Mouse (Mus musculus) heart, embryonic 14.5 days (tissue): ENCODE measurements around the gene Rnf215. TPM values are rescaled to one million over a fixed set of nuclear protein-coding genes. Genes with fewer than 3 reads are reported as not detected.
"Not testable (repeated sequence)": the region's sequence is repeated elsewhere in the genome, so short reads cannot be mapped to it uniquely, and the experiment has no call there.

Source experiments
- ATAC-seq: fragments of 200-750 bp; cut with Nextera tagmentation; 2 replicates; pipeline ENCODE4 v1.8.0; 2017; ENCODE audit warnings: low read depth, moderate TSS enrichment; ENCODE audit not compliant: insufficient number of reproducible peaks, insufficient read depth, low FRiP score
- H3K27ac ChIP-seq, 2 experiments: fragments of 200-500 bp in 1 of 2; fragments of 300-500 bp in 1 of 2; sonication (generic) in 1 of 2; replicated peaks in 1 of 2; 2 replicates each; pipeline ENCODE4 v1.5.1; 2012 to 2014; ENCODE audit warnings: low read depth in 2 of 2, low read length in 2 of 2, control low read depth in 1 of 2, mild to moderate bottlenecking in 1 of 2, mixed read lengths in 1 of 2; ENCODE audit not compliant: control insufficient read depth in 1 of 2, insufficient read depth in 1 of 2
- H3K27me3 ChIP-seq: fragments of 300-500 bp; sonication (generic); 2 replicates; pipeline ENCODE4 v1.6.1; 2014; ENCODE audit warnings: mild to moderate bottlenecking, low read length, control low read depth; ENCODE audit not compliant: control insufficient read depth, insufficient read depth
- H3K36me3 ChIP-seq: fragments of 300-500 bp; sonication (generic); 2 replicates; pipeline ENCODE4 v1.6.1; 2014; ENCODE audit warnings: mild to moderate bottlenecking, control low read depth, low read length, mixed read lengths; ENCODE audit not compliant: control insufficient read depth, insufficient read depth
- H3K4me1 ChIP-seq, 2 experiments: fragments of 200-500 bp in 1 of 2; fragments of 300-500 bp in 1 of 2; sonication (generic) in 1 of 2; 2 replicates each; pipeline ENCODE4 v1.6.1; 2012 to 2014; ENCODE audit warnings: low read length in 2 of 2, control low read depth in 1 of 2, mixed read lengths in 1 of 2; ENCODE audit not compliant: control insufficient read depth in 2 of 2, insufficient read depth in 2 of 2
- H3K4me2 ChIP-seq: fragments of 300-500 bp; sonication (generic); 2 replicates; pipeline ENCODE4 v1.6.1; 2014; ENCODE audit warnings: mild to moderate bottlenecking, low read length
- H3K4me3 ChIP-seq, 2 experiments: fragments of 200-500 bp in 1 of 2; fragments of 300-500 bp in 1 of 2; sonication (generic) in 1 of 2; 2 replicates each; pipeline ENCODE4 v1.5.1; 2012 to 2014; ENCODE audit warnings: low read length in 2 of 2, mild to moderate bottlenecking in 2 of 2, control low read depth in 1 of 2, low read depth in 1 of 2, moderate library complexity in 1 of 2; ENCODE audit not compliant: control insufficient read depth in 1 of 2, insufficient read depth in 1 of 2
- H3K9ac ChIP-seq: fragments of 300-500 bp; sonication (generic); 2 replicates; pipeline ENCODE4 v1.6.1; 2014; ENCODE audit warnings: mild to moderate bottlenecking, low read length
- H3K9me3 ChIP-seq: fragments of 300-500 bp; sonication (generic); 2 replicates; pipeline ENCODE4 v1.6.1; 2016; ENCODE audit warnings: low read length, control low read depth; ENCODE audit not compliant: control insufficient read depth
- WGBS: fragments of 180-500 bp; shearing (Covaris S2); extraction: QIAGEN DNeasy Blood & Tissue Kit; methylation state at CpG from one replicate; pipeline ENCODE4 v1.1.7; 2014; 5-methylcytosine and 5-hydroxymethylcytosine counted together
- polyA plus RNA-seq: library from polyadenylated mRNA; unstranded; fragments of >200 nt; fragmentation: Nextera tagmentation; extraction: Ambion mirVana; gene quantifications from 2 replicates; pipeline ENCODE4 v1.2.1, GENCODE M21; 2014

Rnf215 gene
- polyA plus RNA-seq, 1 experiment from 2014 or later = 20.6 TPM

DNA sequence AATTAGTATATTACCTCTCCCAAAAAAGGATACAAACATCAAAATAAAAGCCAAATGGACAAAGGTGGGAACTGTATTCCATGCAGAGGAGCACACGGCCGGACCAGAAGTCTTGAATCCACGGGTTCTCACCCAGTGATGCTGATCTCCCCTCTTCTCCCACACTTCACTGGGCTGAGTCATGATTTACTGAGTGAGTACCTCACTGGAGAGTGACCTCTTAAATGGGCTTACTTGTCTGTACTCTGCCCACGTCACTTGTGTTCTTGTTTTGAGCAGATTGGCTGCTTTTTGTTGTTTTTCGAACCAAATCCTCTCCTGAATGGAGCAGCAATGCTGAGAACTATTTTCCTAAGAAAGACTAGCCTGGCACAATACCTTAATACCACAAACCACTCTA lies 30.0 kb upstream of the Rnf215 start:
- no peak for ATAC-seq
- H3K27ac ChIP-seq = no peak overlapping the region
- no peaks in the 10 kb centered on the region for H3K9me3 ChIP-seq
- no peaks in the 10 kb centered on the region for H3K27me3 ChIP-seq
- 89% methylated on average over 5 of the region's 5 CpGs for WGBS
- H3K4me3 ChIP-seq = no peak overlapping the region
- no peak overlapping the region for H3K4me2 ChIP-seq
- no peak overlapping the region for H3K9ac ChIP-seq
- H3K36me3 ChIP-seq = no peaks in the 10 kb centered on the region
- no peaks in the 10 kb centered on the region for H3K4me1 ChIP-seq

DNA sequence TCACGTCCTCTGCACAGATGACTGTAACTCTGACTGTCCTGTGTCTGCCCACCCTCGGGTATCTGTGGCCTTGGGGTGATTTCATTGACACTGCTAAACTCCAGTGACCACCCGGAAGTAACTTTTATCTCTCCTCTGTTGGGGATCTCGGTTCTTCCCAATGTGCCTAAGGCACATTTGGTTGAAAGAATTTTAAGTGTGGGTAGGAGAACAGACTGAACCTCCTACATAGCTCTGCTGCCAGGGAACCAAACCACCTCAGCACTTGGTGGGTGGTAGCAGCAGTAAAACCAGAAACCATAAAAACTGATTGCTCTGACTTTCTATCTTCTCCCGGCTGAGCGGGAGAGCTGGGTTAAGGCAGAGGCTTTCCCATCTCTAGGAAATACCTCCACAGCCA lies 29.6 kb upstream of the Rnf215 start:
- Histone ChIP-seq H3K27me3 (no peaks in the 10 kb centered on the region), H3K27ac (no peak overlapping the region), H3K9me3 (no peaks in the 10 kb centered on the region), H3K9ac (no peak overlapping the region), H3K36me3 (no peaks in the 10 kb centered on the region), H3K4me1 (no peaks in the 10 kb centered on the region), H3K4me2 (no peak overlapping the region), H3K4me3 (no peak overlapping the region)
- ATAC-seq = no peak
- WGBS = 70% methylated on average over 6 of the region's 6 CpGs

DNA sequence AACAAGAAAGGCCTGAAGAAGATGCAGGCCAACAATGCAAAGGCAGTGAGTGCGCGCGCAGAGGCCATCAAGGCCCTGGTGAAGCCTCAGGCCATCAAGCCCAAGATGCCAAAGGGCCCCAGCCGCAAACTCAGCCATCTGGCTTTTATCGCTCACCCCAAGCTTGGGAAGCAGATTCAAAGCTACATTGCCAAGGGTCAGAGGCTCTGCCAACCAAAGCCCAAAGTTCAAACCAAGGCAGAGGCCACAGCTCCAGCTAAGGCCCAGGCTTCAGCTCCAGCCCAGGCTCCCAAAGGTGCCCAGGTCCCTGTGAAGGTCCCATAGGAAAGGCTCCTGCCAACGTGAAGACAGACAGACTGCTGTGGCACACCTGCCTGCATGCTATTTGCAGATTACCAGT lies 27.1 kb upstream of the Rnf215 start:
- not testable (repeated sequence) for H3K27me3 ChIP-seq, H3K4me2 ChIP-seq, H3K4me1 ChIP-seq, H3K9ac ChIP-seq, H3K4me3 ChIP-seq, H3K9me3 ChIP-seq, H3K27ac ChIP-seq, ATAC-seq, H3K36me3 ChIP-seq
- 84% methylated on average over 6 of the region's 6 CpGs for WGBS

DNA sequence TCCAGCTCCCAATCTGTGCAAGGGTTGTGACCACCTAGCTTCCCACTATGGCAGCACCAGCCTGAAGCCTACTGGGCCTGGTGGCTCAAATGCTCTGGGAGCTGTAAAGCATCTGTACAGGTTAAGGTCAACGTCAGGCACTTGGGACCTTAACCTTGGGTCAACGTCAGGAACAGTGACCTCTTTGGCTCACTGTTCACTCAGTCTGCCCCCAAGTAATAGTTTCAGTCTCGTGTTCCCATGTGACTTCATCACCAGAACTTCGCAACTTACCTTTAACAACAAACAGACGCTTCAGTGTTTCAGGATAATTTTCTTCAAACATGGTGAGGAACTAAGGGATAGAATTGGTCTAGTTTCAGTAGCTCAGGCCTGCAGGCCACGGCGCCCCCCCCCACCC lies 26.3 kb upstream of the Rnf215 start:
- no peak for ATAC-seq
- 85% methylated on average over 7 of the region's 7 CpGs for WGBS
- Histone ChIP-seq H3K27me3 (no peaks in the 10 kb centered on the region), H3K9me3 (no peaks in the 10 kb centered on the region), H3K9ac (no peak overlapping the region), H3K27ac (no peak overlapping the region), H3K4me1 (no peaks in the 10 kb centered on the region), H3K36me3 (no peaks in the 10 kb centered on the region), H3K4me2 (no peak overlapping the region), H3K4me3 (no peak overlapping the region)

DNA sequence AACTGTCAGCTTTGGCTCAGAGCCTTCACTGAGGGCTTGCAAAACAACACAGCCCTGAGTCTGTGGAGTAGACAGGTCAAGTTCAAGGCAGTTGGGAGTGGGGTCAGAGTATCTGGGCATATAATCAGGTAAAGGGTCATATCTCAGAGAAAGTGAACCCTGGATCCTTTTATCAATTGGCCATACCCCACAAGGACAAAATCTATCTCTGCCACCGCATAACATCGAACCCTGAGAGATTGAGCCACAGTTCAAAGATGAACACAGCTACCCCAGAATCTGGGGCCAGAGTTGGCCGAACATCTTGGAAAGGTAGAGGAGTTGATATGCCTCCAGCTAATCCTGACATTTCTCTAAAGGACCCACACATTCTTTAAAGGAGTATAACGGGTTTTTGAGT lies 23.0 kb upstream of the Rnf215 start:
- no peak for ATAC-seq
- peaks cover 5% of the 10 kb centered on the region; the same call in 1 of the 2 replicates for H3K27me3 ChIP-seq
- no peak overlapping the region for H3K27ac ChIP-seq
- H3K4me3 ChIP-seq = no peak overlapping the region
- H3K4me1 ChIP-seq = peaks cover 3 to 5% of the 10 kb centered on the region in 2 experiments; a peak in 2 of 4 replicates
- no peak overlapping the region for H3K4me2 ChIP-seq
- no peaks in the 10 kb centered on the region for H3K36me3 ChIP-seq
- H3K9me3 ChIP-seq = no peaks in the 10 kb centered on the region
- 74% methylated on average over 4 of the region's 4 CpGs for WGBS
- H3K9ac ChIP-seq = no peak overlapping the region

GRCm38 (mm10) chr11:4112861-4113260 lies 22.1 kb upstream of the Rnf215 start:
- Histone ChIP-seq H3K27ac (no peak overlapping the region), H3K27me3 (peaks cover 13% of the 10 kb centered on the region; the same call in 1 of the 2 replicates), H3K36me3 (no peaks in the 10 kb centered on the region), H3K9me3 (no peaks in the 10 kb centered on the region), H3K9ac (no peak overlapping the region), H3K4me1 (peaks cover 6 to 13% of the 10 kb centered on the region in 2 experiments), H3K4me3 (no peak overlapping the region), H3K4me2 (no peak overlapping the region)
- no peak for ATAC-seq
- 85% methylated on average over 6 of the region's 6 CpGs for WGBS

- H3K4me2 ChIP-seq = no peak overlapping the region
- H3K9ac ChIP-seq = no peak overlapping the region
- H3K27ac ChIP-seq = no peak overlapping the region
- no peak for ATAC-seq
- H3K9me3 ChIP-seq = no peaks in the 10 kb centered on the region
- peaks cover 10 to 18% of the 10 kb centered on the region in 2 experiments for H3K4me1 ChIP-seq
- WGBS = 76% methylated on average over 4 of the region's 4 CpGs
- no peaks in the 10 kb centered on the region for H3K36me3 ChIP-seq
- peaks cover 13% of the 10 kb centered on the region; the same call in 1 of the 2 replicates for H3K27me3 ChIP-seq
- no peak overlapping the region for H3K4me3 ChIP-seq
Observed at GRCm38 (mm10) chr11:4113496-4113895, 21.5 kb upstream of the Rnf215 start.

DNA sequence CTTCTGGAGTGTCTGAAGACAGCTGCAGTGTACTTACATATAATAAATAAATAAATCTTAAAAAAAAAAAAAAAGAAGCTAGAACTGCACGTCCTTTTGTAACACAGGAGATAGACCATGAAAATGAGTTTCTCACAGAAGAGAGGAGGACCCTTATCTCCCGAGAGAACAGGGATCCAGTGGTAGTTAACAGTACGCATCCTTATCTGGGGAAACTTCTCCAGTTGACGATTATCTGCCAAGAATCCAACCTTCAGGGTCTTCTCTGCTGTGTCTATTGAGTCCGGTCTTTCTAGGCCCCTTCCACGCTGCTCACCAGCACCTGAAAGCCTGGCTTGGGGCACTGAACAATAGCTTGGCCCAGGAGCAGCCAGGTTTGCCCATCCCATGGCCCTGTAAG lies 21.0 kb upstream of the Rnf215 start:
- H3K9ac ChIP-seq = no peak overlapping the region
- no peak for ATAC-seq
- no peak overlapping the region for H3K4me3 ChIP-seq
- no peaks in the 10 kb centered on the region for H3K36me3 ChIP-seq
- H3K27ac ChIP-seq = no peak overlapping the region
- peaks cover 14% of the 10 kb centered on the region; the same call in 1 of the 2 replicates for H3K27me3 ChIP-seq
- WGBS = 66% methylated on average over 6 of the region's 6 CpGs
- no peak overlapping the region for H3K4me2 ChIP-seq
- H3K4me1 ChIP-seq = peaks cover 11 to 23% of the 10 kb centered on the region in 2 experiments
- H3K9me3 ChIP-seq = no peaks in the 10 kb centered on the region
